Mouse (Mus musculus) MEL (cell line): ENCODE results near the gene Plin2. TPM values are rescaled to one million over a fixed set of nuclear protein-coding genes. Genes with fewer than 3 reads are reported as not detected.

Source experiments
- DNase-seq: peaks from one replicate; pipeline ENCODE4 v3.0.0; 2011; ENCODE audit warnings: low read depth, low spot score
- H3K27ac ChIP-seq: 2 replicates; pipeline ENCODE4 v1.5.1; 2012; ENCODE audit warnings: low read depth, mild to moderate bottlenecking, control low read depth, low read length, moderate library complexity; ENCODE audit not compliant: control insufficient read depth
- H3K27me3 ChIP-seq, 2 experiments: fragments of 150-350 bp in 1 of 2; sonication (generic) in 1 of 2; 2 replicates each; pipeline ENCODE4 v1.6.1; 2012; ENCODE audit warnings: low read length in 2 of 2, mild to moderate bottlenecking in 2 of 2, improper control_type of control experiment in 1 of 2, moderate library complexity in 1 of 2; ENCODE audit not compliant: insufficient read depth in 2 of 2, control insufficient read depth in 1 of 2
- H3K36me3 ChIP-seq, 2 experiments: 2 replicates each; pipeline ENCODE4 v1.6.1; 2012 to 2014; ENCODE audit warnings: low read length in 2 of 2, improper control_type of control experiment in 1 of 2, inconsistent platforms in 1 of 2, mild to moderate bottlenecking in 1 of 2; ENCODE audit not compliant: insufficient read depth in 2 of 2, control insufficient read depth in 1 of 2
- H3K4me1 ChIP-seq, 2 experiments: fragments of 150-350 bp in 1 of 2; sonication (generic) in 1 of 2; 2 replicates each; pipeline ENCODE4 v1.6.1; 2012; ENCODE audit warnings: low read length in 2 of 2, improper control_type of control experiment in 1 of 2, mild to moderate bottlenecking in 1 of 2; ENCODE audit not compliant: insufficient read depth in 2 of 2, control insufficient read depth in 1 of 2
- H3K4me3 ChIP-seq, 2 experiments: fragments of 150-350 bp in 1 of 2; sonication (generic) in 1 of 2; 2 replicates each; pipeline ENCODE4 v1.5.1; 2012; ENCODE audit warnings: low read depth in 2 of 2, low read length in 2 of 2, mild to moderate bottlenecking in 2 of 2, moderate library complexity in 2 of 2, control low read depth in 1 of 2, improper control_type of control experiment in 1 of 2; ENCODE audit not compliant: control insufficient read depth in 1 of 2, insufficient read depth in 1 of 2
- H3K79me2 ChIP-seq: 2 replicates; pipeline ENCODE4 v1.6.1; 2012; ENCODE audit warnings: mild to moderate bottlenecking, low read length, moderate library complexity; ENCODE audit not compliant: control insufficient read depth, poor library complexity, insufficient read depth
- H3K9ac ChIP-seq: 2 replicates; pipeline ENCODE4 v1.6.1; 2012; ENCODE audit warnings: low read depth, mild to moderate bottlenecking, control low read depth, low read length, moderate library complexity; ENCODE audit not compliant: control insufficient read depth, poor library complexity, severe bottlenecking
- H3K9me3 ChIP-seq: fragments of 150-350 bp; sonication (generic); replicated peaks from 2 replicates; pipeline ENCODE4 v1.6.1; 2012; ENCODE audit warnings: mild to moderate bottlenecking, low read length, improper control_type of control experiment, moderate library complexity; ENCODE audit not compliant: insufficient read depth
- CTCF ChIP-seq, 3 experiments: IDR thresholded peaks in 2 of 3; conservative IDR thresholded peaks in 1 of 3; 2 replicates each; pipeline ENCODE4 v1.5.1; 2011 to 2012; ENCODE audit warnings: low read length in 3 of 3, low read depth in 2 of 3, mild to moderate bottlenecking in 2 of 3, improper control_type of control experiment in 1 of 3, inconsistent platforms in 1 of 3, mixed read lengths in 1 of 3, moderate library complexity in 1 of 3; ENCODE audit not compliant: control insufficient read depth in 1 of 3, insufficient read depth in 1 of 3, poor library complexity in 1 of 3, severe bottlenecking in 1 of 3
- ELF1 ChIP-seq: IDR thresholded peaks from 2 replicates; pipeline ENCODE4 v1.6.1; 2014; ENCODE audit warnings: low read depth, mild to moderate bottlenecking, inconsistent platforms, low read length, improper control_type of control experiment, moderate library complexity
- GABPA ChIP-seq: IDR thresholded peaks from 2 replicates; pipeline ENCODE4 v1.6.1; 2012; ENCODE audit warnings: low read depth, mild to moderate bottlenecking, inconsistent platforms, low read length, improper control_type of control experiment, moderate library complexity
- GATA1 ChIP-seq: IDR thresholded peaks from 2 replicates; pipeline ENCODE4 v1.6.1; 2011; ENCODE audit warnings: low read depth, low read length, improper control_type of control experiment
- HCFC1 ChIP-seq: IDR thresholded peaks from 2 replicates; pipeline ENCODE4 v1.6.1; 2012; ENCODE audit warnings: low read depth, mild to moderate bottlenecking, inconsistent platforms, low read length, improper control_type of control experiment, moderate library complexity
- MAFK ChIP-seq: IDR thresholded peaks from 2 replicates; pipeline ENCODE4 v1.6.1; 2011; ENCODE audit warnings: low read depth, mild to moderate bottlenecking, low read length, improper control_type of control experiment, borderline replicate concordance
- MAX ChIP-seq: IDR thresholded peaks from 2 replicates; pipeline ENCODE4 v1.6.1; 2011; ENCODE audit warnings: low read length, improper control_type of control experiment
- MEF2A ChIP-seq: IDR thresholded peaks from 2 replicates; pipeline ENCODE4 v1.6.1; 2014; ENCODE audit warnings: low read depth, mild to moderate bottlenecking, inconsistent platforms, low read length, improper control_type of control experiment; ENCODE audit not compliant: poor library complexity, insufficient replicate concordance, severe bottlenecking; ENCODE audit errors: extremely low read depth
- MXI1 ChIP-seq: IDR thresholded peaks from 2 replicates; pipeline ENCODE4 v1.6.1; 2011; ENCODE audit warnings: mild to moderate bottlenecking, low read depth, low read length, improper control_type of control experiment
- NELFE ChIP-seq: IDR thresholded peaks from 2 replicates; pipeline ENCODE4 v1.6.1; 2011; ENCODE audit warnings: low read depth, low read length, improper control_type of control experiment
- NRF1 ChIP-seq: IDR thresholded peaks from 2 replicates; pipeline ENCODE4 v1.6.1; 2014; ENCODE audit warnings: low read depth, mild to moderate bottlenecking, inconsistent platforms, low read length, improper control_type of control experiment, moderate library complexity; ENCODE audit not compliant: poor library complexity, insufficient read depth, severe bottlenecking
- POLR2AphosphoS2 ChIP-seq: IDR thresholded peaks from 2 replicates; pipeline ENCODE4 v1.6.1; 2011; ENCODE audit warnings: low read length, improper control_type of control experiment
- POLR2AphosphoS5 ChIP-seq: IDR thresholded peaks from 2 replicates; pipeline ENCODE4 v1.6.1; 2012; ENCODE audit warnings: low read depth, borderline replicate concordance, mild to moderate bottlenecking, inconsistent platforms, low read length, moderate library complexity, mixed read lengths
- RAD21 ChIP-seq: IDR thresholded peaks from 2 replicates; pipeline ENCODE4 v1.6.1; 2011; ENCODE audit warnings: mild to moderate bottlenecking, low read depth, low read length, improper control_type of control experiment
- RCOR1 ChIP-seq: IDR thresholded peaks from 2 replicates; pipeline ENCODE4 v1.6.1; 2012; ENCODE audit warnings: low read depth, mild to moderate bottlenecking, inconsistent platforms, low read length, improper control_type of control experiment
- SIN3A ChIP-seq: IDR thresholded peaks from 2 replicates; pipeline ENCODE4 v1.6.1; 2012; ENCODE audit warnings: low read length, improper control_type of control experiment, inconsistent platforms
- SMC3 ChIP-seq: IDR thresholded peaks from 2 replicates; pipeline ENCODE4 v1.6.1; 2011; ENCODE audit warnings: low read depth, low read length, improper control_type of control experiment
- TBP ChIP-seq: IDR thresholded peaks from 2 replicates; pipeline ENCODE4 v1.8.0; 2011; ENCODE audit warnings: low read depth, low read length, improper control_type of control experiment
- UBTF ChIP-seq: IDR thresholded peaks from 2 replicates; pipeline ENCODE4 v1.6.1; 2012; ENCODE audit warnings: low read depth, mild to moderate bottlenecking, inconsistent platforms, low read length, improper control_type of control experiment, moderate library complexity, borderline replicate concordance; ENCODE audit not compliant: insufficient read depth
- USF1 ChIP-seq: IDR thresholded peaks from 2 replicates; pipeline ENCODE4 v1.6.1; 2014; ENCODE audit warnings: low read depth, mild to moderate bottlenecking, inconsistent platforms, low read length, improper control_type of control experiment, moderate library complexity
- ZNF384 ChIP-seq: IDR thresholded peaks from 2 replicates; pipeline ENCODE4 v1.6.1; 2012; ENCODE audit warnings: low read depth, mild to moderate bottlenecking, inconsistent platforms, low read length, improper control_type of control experiment
- polyA plus RNA-seq, 2 experiments: library from polyadenylated mRNA; stranded (reverse) in 1 of 2; unstranded in 1 of 2; fragments of >175 nt in 1 of 2; fragments of >200 nt in 1 of 2; gene quantifications; 2 replicates each; pipeline versions ENCODE4 v1.2.1 to v1.2.4; 2012; ENCODE audit warnings: low replicate concordance in 2 of 2, low read depth in 1 of 2; ENCODE audit not compliant: insufficient read length in 2 of 2, insufficient read depth in 1 of 2, missing spikeins in 1 of 2
- total RNA-seq: library from RNA; depleted of rRNA; stranded (reverse); fragments of 300-350 nt; gene quantifications from 2 replicates; pipeline ENCODE4 v1.2.3, GENCODE M21; 2012

Gene Plin2
- total and polyA plus RNA-seq, 3 experiments, result 75.9 to 92.2 TPM; not detected in 1

DNA sequence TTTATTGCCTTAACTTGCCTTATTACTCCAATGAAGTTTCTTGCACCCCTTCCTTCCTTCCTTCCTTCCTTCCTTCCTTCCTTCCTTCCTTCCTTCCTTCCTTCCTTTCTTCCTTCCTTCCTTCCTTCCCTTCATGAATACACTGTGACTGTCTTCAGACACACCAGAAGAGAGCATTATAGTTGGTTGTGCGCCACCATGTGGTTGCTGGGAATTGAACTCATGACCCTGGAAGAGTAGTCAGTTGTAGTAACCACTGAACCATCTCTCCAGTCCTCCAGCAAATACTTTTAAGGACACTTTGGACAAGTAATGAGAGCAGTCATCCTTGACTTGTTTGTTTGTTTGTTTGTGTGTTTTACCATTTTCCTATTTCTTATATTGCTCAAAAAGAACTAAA is 38.9 kb upstream of the Plin2 start:
- no peak overlapping the region for H3K9ac ChIP-seq
- peaks cover 2 to 8% of the 10 kb centered on the region in 2 experiments; a peak in 2 of 4 replicates for H3K4me1 ChIP-seq
- H3K4me3 ChIP-seq, result no peak overlapping the region
- no peaks in the 10 kb centered on the region for H3K9me3 ChIP-seq
- H3K36me3 ChIP-seq, result peaks cover 0 to 9% of the 10 kb centered on the region in 2 experiments; a peak in 2 of 4 replicates
- 0 out of 4 replicates have a peak, but pooled peaks cover 0 to 1% of the 10 kb centered on the region in 2 experiments for H3K27me3 ChIP-seq
- no peak overlapping the region for H3K27ac ChIP-seq
- TF ChIP-seq CTCF (IDR thresholded peaks at IDR 0.05 in 2 of 3, conservative IDR thresholded peaks at IDR 0.05 in 1 of 3; ENCODE audit: control insufficient read depth in 1 of 3, insufficient read depth in 1 of 3, low read depth in 2 of 3, low read length in 3 of 3, poor library complexity in 1 of 3, severe bottlenecking in 1 of 3) (peak in 2 of 3 experiments; percentile 11 to 39; a peak in 3 of 6 replicates), UBTF (no peak), NRF1 (no peak), GATA1 (no peak), SIN3A (no peak), TBP (no peak), ELF1 (no peak), POLR2AphosphoS2 (no peak), MXI1 (no peak), USF1 (no peak), POLR2AphosphoS5 (no peak), RAD21 (no peak; the same call in 1 of the 2 replicates), MAFK (no peak), MAX (no peak), SMC3 (peak; percentile 39), NELFE (no peak), MEF2A (no peak)
- TF ChIP-seq, all 39 proteins: peak for 2
- H3K79me2 ChIP-seq, result no peaks in the 10 kb centered on the region
- DNase-seq, result peak; percentile 32

DNA sequence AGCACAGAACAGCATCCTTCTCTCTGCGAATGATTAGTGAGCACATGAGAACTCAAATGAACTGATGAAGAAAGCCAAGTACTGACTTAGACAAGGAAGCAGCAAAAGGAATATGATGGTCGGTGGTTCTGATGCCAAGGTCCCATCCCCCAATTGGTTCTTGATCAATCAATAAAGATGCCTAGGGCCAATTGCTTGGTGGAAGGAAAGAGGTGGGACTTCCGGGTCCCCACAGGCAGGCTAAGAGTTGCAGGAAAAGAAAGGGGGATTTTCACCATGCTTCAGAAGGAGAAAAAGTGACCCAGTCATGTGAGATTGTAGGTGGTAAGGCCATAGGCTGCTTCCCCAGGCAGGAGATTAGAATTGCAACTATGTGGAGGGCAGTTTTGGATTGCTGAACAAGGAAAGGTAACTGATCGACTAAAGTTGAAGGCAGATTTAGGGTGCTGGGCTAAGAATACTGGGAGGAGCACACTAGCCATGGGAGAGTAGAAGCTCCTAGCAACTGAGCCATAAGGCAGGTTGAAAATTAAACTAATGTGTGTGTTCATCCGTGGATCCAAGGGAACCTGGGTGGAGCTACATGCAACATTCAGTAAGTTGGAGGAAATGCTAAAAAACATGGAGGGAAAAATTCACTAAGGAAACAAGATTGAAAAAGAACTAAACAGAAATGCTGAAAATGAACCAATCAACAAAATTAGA is 29.5 kb upstream of the Plin2 start:
- Histone ChIP-seq H3K9ac (no peak overlapping the region), H3K4me3 (no peak overlapping the region), H3K27ac (no peak overlapping the region), H3K79me2 (no peaks in the 10 kb centered on the region), H3K36me3 (no peaks in the 10 kb centered on the region), H3K9me3 (no peaks in the 10 kb centered on the region), H3K27me3 (peaks cover 6 to 9% of the 10 kb centered on the region in 2 experiments; a peak in 3 of 4 replicates), H3K4me1 (no peaks in the 10 kb centered on the region)
- no peak for DNase-seq
- no peak for TF ChIP-seq GABPA
- TF ChIP-seq UBTF, result no peak
- no peak for TF ChIP-seq POLR2AphosphoS2
- TF ChIP-seq USF1, result no peak
- TF ChIP-seq ZNF384, result no peak
- TF ChIP-seq RCOR1, result no peak
- no peak for TF ChIP-seq RAD21
- no peak for TF ChIP-seq HCFC1
